Mouse (Mus musculus) gastrocnemius, postnatal 14 days (tissue): ENCODE results near the gene Hlf. TPM values are rescaled to one million over a fixed set of nuclear protein-coding genes. Genes with fewer than 3 reads are reported as not detected.

ENCODE experiments used
- total RNA-seq, 2 experiments: library from RNA; stranded (reverse); gene quantifications; 2 replicates each; pipeline ENCODE4 v1.2.3; 2021

Gene Hlf
- total RNA-seq, 2 experiments from 2014 or later = 3.7 to 3.9 TPM

Other genes with a start within 250 kb of the Hlf start
- gene Gm45716, start 203.2 kb downstream of the Hlf start, total RNA-seq = 1 to 10 TPM; 1.9 to 2.4 TPM
- gene Mmd, start 141.4 kb downstream of the Hlf start, total RNA-seq = 10 to 100 TPM in 1 of 2 experiments, 1 to 10 TPM in 1; 7.8 to 10.7 TPM
- 10 to 100 TPM; 13.2 to 23.0 TPM for gene Stxbp4, start 247.2 kb upstream of the Hlf start, total RNA-seq
- gene Cox11, start 247.3 kb upstream of the Hlf start, total RNA-seq = 10 to 100 TPM; 21.9 to 26.3 TPM